Mouse (Mus musculus) kidney, adult 2 months (tissue): ENCODE measurements at regions not wholly inside any gene's neighbourhood (a gene's known extent, or its start where the extent isn't known, plus 50 kb on each side); places are given as distances from the start of the nearest gene placed in this dataset.

ENCODE experiments used
- CTCF ChIP-seq: fragments of 200-500 bp; conservative IDR thresholded peaks from 2 replicates; pipeline ENCODE4 v1.5.1; 2011; ENCODE audit warnings: low read depth, mild to moderate bottlenecking, control low read depth, low read length, moderate library complexity, mixed read lengths; ENCODE audit not compliant: insufficient read depth, insufficient read length
- POLR2A ChIP-seq: fragments of 200-500 bp; IDR thresholded peaks from one replicate; pipeline ENCODE4 v1.6.1; 2011; ENCODE audit warnings: low read depth, low read length, control low read depth

DNA sequence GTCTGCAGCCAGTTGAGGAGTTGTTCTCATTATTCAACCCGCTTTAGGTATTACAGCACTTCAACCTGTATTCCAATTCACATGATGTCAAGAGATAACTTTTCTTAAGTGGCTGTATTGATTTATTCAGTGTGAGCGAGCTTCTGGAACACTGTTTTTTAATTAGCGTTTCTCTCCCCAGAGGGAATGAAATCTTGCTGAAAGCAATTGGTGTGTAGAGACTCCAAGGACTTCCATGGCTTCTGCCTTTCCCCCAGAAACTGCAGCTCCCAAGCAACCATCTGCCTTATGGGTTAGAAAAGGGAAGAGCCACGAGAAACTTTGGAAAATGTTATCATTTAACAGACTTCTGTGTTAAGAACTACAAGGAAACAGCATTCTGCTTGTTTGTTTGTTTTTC lies 121.4 kb downstream of the Rassf9 start:
- no peak for TF ChIP-seq CTCF
- TF ChIP-seq POLR2A = no peak
